Mouse (Mus musculus) sigmoid colon, adult 10 weeks (tissue): ENCODE measurements around the gene Gpr87. TPM values are rescaled to one million over a fixed set of nuclear protein-coding genes. Genes with fewer than 3 reads are reported as not detected.

Experiments used
- polyA plus RNA-seq: library from polyadenylated mRNA; stranded (reverse); fragments of 350-450 nt; fragmentation: Illumina TruSeq; extraction: RNeasy Lipid Tissue Mini Kit (QIAGEN cat#74804); gene quantifications from one replicate; pipeline ENCODE4 v1.2.3, GENCODE M21; 2014; ENCODE audit warnings: low read depth, low replicate concordance

Gpr87 gene
- polyA plus RNA-seq, result not detected

GRCm38 (mm10) chr3:59194938-59195337 is at the start of gene Gpr87:
Gpr87 (minus strand) TSS chr3:59195104.

GRCm38 (mm10) chr3:59210727-59211126 is 15.8 kb upstream of the Gpr87 start, which contains the start of gene P2ry13:
P2ry13 (minus strand) TSS chr3:59210882.

DNA sequence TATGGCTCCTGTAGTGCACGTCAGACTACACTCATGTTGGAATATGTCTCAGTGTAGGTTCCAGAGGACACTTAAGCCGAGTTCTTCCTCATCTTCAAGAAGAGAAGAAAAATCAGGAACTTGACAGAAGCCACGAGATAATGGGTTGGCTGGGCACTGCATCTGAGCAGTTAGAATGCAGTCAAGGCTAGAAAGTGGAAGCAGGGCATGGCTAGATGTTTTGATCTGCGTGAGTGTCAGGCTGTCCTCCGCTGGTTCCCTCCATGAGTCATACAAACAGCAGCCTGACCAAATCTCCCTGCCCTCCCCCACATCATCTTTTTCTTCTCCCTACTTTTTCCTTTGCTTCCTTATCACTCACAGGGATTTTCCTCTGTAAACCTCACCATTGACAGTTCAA is 41.5 kb downstream of the Gpr87 start, which contains the start of gene P2ry14:
Gene P2ry14 (minus strand): TSS at position 195 of the 400 bp plus-strand sequence.

Other genes starting within 250 kb of the Gpr87 start
- 3.2 TPM for gene Med12l, start 189.3 kb downstream of the Gpr87 start, polyA plus RNA-seq
- 5.1 TPM for gene Gpr171, start 93.3 kb downstream of the Gpr87 start, polyA plus RNA-seq
- gene P2ry14, start 41.5 kb downstream of the Gpr87 start, polyA plus RNA-seq, result 29.5 TPM
- gene P2ry13, start 15.8 kb upstream of the Gpr87 start, polyA plus RNA-seq, result 9.0 TPM
- gene P2ry12, start 67.8 kb upstream of the Gpr87 start, polyA plus RNA-seq, result 14.8 TPM
- 12.9 TPM for gene Igsf10, start 149.3 kb upstream of the Gpr87 start, polyA plus RNA-seq